Mouse (Mus musculus) embryonic facial prominence, embryonic 15.5 days (tissue): ENCODE measurements at regions not wholly inside any gene's neighbourhood (a gene's known extent, or its start where the extent isn't known, plus 50 kb on each side); places are given as distances from the start of the nearest gene placed in this dataset.
"Not testable (repeated sequence)": the region's sequence is repeated elsewhere in the genome, so short reads cannot be mapped to it uniquely, and the experiment has no call there.

Source experiments
- ATAC-seq: fragments of 200-750 bp; cut with Nextera tagmentation; 2 replicates; pipeline ENCODE4 v1.8.0; 2017; ENCODE audit warnings: low read depth, moderate TSS enrichment; ENCODE audit not compliant: insufficient number of reproducible peaks, low FRiP score, low TSS enrichment
- H3K27ac ChIP-seq: fragments of 300-500 bp; sonication (generic); replicated peaks from 2 replicates; pipeline ENCODE4 v1.5.1; 2015; ENCODE audit warnings: mild to moderate bottlenecking, inconsistent platforms
- H3K27me3 ChIP-seq: fragments of 300-500 bp; sonication (generic); 2 replicates; pipeline ENCODE4 v1.6.1; 2015; ENCODE audit warnings: inconsistent platforms
- H3K36me3 ChIP-seq: fragments of 300-500 bp; sonication (generic); 2 replicates; pipeline ENCODE4 v1.6.1; 2015; ENCODE audit warnings: mild to moderate bottlenecking, inconsistent platforms
- H3K4me1 ChIP-seq: fragments of 300-500 bp; sonication (generic); 2 replicates; pipeline ENCODE4 v1.6.1; 2015; ENCODE audit warnings: inconsistent platforms
- H3K4me2 ChIP-seq: fragments of 300-500 bp; sonication (generic); replicated peaks from 2 replicates; pipeline ENCODE4 v1.6.1; 2015; ENCODE audit warnings: mild to moderate bottlenecking, inconsistent platforms
- H3K4me3 ChIP-seq: fragments of 300-500 bp; sonication (generic); replicated peaks from 2 replicates; pipeline ENCODE4 v1.5.1; 2015; ENCODE audit warnings: mild to moderate bottlenecking, inconsistent platforms
- H3K9ac ChIP-seq: fragments of 300-500 bp; sonication (generic); 2 replicates; pipeline ENCODE4 v1.6.1; 2015; ENCODE audit warnings: inconsistent platforms
- H3K9me3 ChIP-seq: fragments of 300-500 bp; sonication (generic); replicated peaks from 2 replicates; pipeline ENCODE4 v1.6.1; 2016; ENCODE audit warnings: inconsistent platforms
- WGBS: fragments of 180-500 bp; shearing (Covaris S2); methylation state at CpG from one replicate; pipeline ENCODE4 v1.1.7; 2015; 5-methylcytosine and 5-hydroxymethylcytosine counted together

DNA sequence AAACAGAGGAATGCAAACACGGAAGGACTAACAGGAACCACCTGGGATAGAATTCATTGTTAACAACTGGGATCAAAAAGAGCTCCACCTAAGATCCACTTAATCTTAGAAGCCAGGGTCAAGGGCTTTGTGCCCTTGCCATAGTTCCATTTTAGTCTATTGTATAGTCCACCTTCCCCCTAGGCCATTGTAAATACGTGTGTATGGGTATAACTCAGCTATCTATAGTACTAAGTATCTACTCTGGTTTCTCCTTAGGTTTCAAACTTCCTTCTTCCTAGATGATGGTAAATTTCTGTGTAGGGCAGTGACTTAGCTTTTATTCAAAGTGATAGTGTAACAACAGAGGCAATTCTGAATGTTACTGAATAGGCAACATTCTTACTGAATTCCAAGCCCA lies 57.3 kb upstream of the Cobl start:
- not testable (repeated sequence) for ATAC-seq, H3K9me3 ChIP-seq, H3K4me3 ChIP-seq, H3K36me3 ChIP-seq, H3K4me2 ChIP-seq, H3K27ac ChIP-seq, H3K27me3 ChIP-seq, H3K9ac ChIP-seq, H3K4me1 ChIP-seq
- 47% methylated on average over 2 of the region's 2 CpGs for WGBS

DNA sequence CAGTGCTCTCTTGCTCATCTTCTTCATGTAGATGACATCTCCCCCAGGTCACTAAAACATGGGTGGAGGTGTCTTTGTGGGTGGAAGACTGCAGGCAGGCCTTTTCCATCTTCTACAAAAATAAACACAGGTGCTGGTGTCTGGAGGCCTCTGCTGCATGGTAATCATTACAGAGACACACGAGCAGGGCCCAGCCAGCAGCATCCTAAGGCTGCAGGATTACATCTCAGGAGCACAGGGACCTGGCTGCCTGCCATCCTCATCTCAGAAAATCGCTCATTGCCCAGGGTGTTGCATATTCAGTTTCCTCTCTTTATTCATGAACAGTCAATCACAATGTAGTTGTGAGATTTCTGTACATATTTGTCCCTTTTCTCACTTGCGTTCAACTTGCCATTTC lies 56.5 kb upstream of the Cobl start:
- H3K36me3 ChIP-seq, result no peaks in the 10 kb centered on the region
- no peak for ATAC-seq
- H3K4me1 ChIP-seq, result peaks cover 4% of the 10 kb centered on the region
- H3K4me3 ChIP-seq, result no peak overlapping the region
- no peak overlapping the region for H3K9ac ChIP-seq
- H3K27ac ChIP-seq, result no peak overlapping the region
- H3K27me3 ChIP-seq, result no peaks in the 10 kb centered on the region
- H3K4me2 ChIP-seq, result no peak overlapping the region
- no peaks in the 10 kb centered on the region for H3K9me3 ChIP-seq
- WGBS, result 26% methylated on average over 3 of the region's 3 CpGs

DNA sequence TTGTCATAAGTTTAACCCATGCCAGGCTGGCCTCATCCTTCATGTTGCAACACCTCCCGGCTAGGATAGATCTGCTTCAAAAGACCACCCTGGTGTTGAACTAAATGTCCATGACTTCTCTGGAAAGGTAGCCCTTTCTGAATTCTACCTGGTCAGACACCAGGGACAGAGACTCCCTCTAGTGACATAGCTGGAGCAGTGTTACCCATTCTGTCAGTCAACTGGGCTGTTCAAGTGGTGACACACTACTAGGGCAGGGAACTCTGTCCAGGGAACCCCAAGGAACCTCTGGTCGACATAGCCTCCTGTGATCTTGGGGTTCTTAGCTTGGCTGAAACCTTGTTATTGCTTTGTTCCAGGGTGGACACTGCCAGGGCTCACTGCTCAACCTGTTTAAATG lies 51.6 kb upstream of the Cobl start:
- 0 out of 2 replicates have a peak, but pooled peaks cover 3% of the 10 kb centered on the region for H3K27me3 ChIP-seq
- H3K36me3 ChIP-seq, result no peaks in the 10 kb centered on the region
- no peak overlapping the region for H3K4me2 ChIP-seq
- H3K27ac ChIP-seq, result no peak overlapping the region
- peaks cover 7% of the 10 kb centered on the region for H3K4me1 ChIP-seq
- no peaks in the 10 kb centered on the region for H3K9me3 ChIP-seq
- H3K4me3 ChIP-seq, result no peak overlapping the region
- H3K9ac ChIP-seq, result no peak overlapping the region
- WGBS, result 91% methylated on average over 2 of the region's 2 CpGs
- ATAC-seq, result no peak
